11 mouse cellular contexts compared by ENCODE assay signal in genomic region chr10:99511514-99512237, GRCm38 (mm10).
DNase-seq lines count a peak whose midpoint lies in the region; ATAC-seq and TF ChIP-seq lines count a peak whose summit lies in the region.
"Had no signal": no experiment of that assay in that cellular context is flagged by ENCODE, and none has a peak within 500 bp of the region (broad histone marks: within the 10 kb centered on the region; RNA-seq: fewer than 3 reads in every experiment).

No protein-coding gene starts in this region.

- no peaks in the 10 kb centered on the region for H3K36me3 ChIP-seq in kidney, embryonic 14.5 days (ENCODE audit: control insufficient read depth, insufficient read depth, low read length)
- H3K36me3 ChIP-seq in lung, embryonic 16.5 days (ENCODE audit: control insufficient read depth, insufficient read depth, low read length) = no peaks in the 10 kb centered on the region
- H3K36me3 ChIP-seq in forebrain, postnatal 0 days (ENCODE audit: insufficient read depth) = no peaks in the 10 kb centered on the region
- H3K36me3 ChIP-seq: heart, embryonic 15.5 days; hindbrain, embryonic 13.5 days; neural tube, embryonic 15.5 days had no signal

- peak; percentile 6 to 16 for DNase-seq in urinary bladder, adult 18-20 months (ENCODE audit: low spot score in 2 of 2)
- no peak for DNase-seq in urinary bladder, postnatal 10 days (ENCODE audit: low spot score)
- no peak for DNase-seq in thymus, postnatal 0 days (ENCODE audit: low spot score)
- no peak for DNase-seq in retina, postnatal 1 day
- no peak for DNase-seq in forebrain, postnatal 0 days
- DNase-seq: gastrocnemius, postnatal 25 days had no signal

- TF ChIP-seq CTCF in forebrain, postnatal 0 days (IDR thresholded peaks at IDR 0.05; ENCODE audit: low read depth) = no peak

- no peaks in the 10 kb centered on the region for H3K9me3 ChIP-seq in kidney, embryonic 14.5 days (ENCODE audit: control insufficient read depth, low read length)
- no peaks in the 10 kb centered on the region for H3K9me3 ChIP-seq in lung, embryonic 16.5 days (ENCODE audit: control insufficient read depth, low read length)
- H3K9me3 ChIP-seq in forebrain, postnatal 0 days (ENCODE audit: low read length) = no peaks in the 10 kb centered on the region
- H3K9me3 ChIP-seq: heart, embryonic 15.5 days; hindbrain, embryonic 13.5 days; neural tube, embryonic 15.5 days had no signal

- H3K4me1 ChIP-seq in kidney, embryonic 14.5 days (ENCODE audit: control insufficient read depth, insufficient read depth, low read length) = no peaks in the 10 kb centered on the region
- no peaks in the 10 kb centered on the region for H3K4me1 ChIP-seq in lung, embryonic 16.5 days (replicated peaks; ENCODE audit: control insufficient read depth, insufficient read depth, low read length)
- no peaks in the 10 kb centered on the region for H3K4me1 ChIP-seq in forebrain, postnatal 0 days (ENCODE audit: insufficient read depth)
- H3K4me1 ChIP-seq: heart, embryonic 15.5 days; hindbrain, embryonic 13.5 days; neural tube, embryonic 15.5 days had no signal

- no peak overlapping the region; the same call in 1 of the 2 replicates for H3K4me2 ChIP-seq in kidney, embryonic 14.5 days (replicated peaks; ENCODE audit: low read depth, low read length)
- peak overlapping the region; percentile 36 for H3K4me2 ChIP-seq in lung, embryonic 16.5 days (ENCODE audit: low read depth, low read length)
- H3K4me2 ChIP-seq in forebrain, postnatal 0 days (ENCODE audit: low read depth) = no peak overlapping the region
- H3K4me2 ChIP-seq: heart, embryonic 15.5 days; hindbrain, embryonic 13.5 days; neural tube, embryonic 15.5 days had no signal

- ATAC-seq in kidney, embryonic 14.5 days (ENCODE audit: low FRiP score, low TSS enrichment) = peak; percentile 85
- ATAC-seq in lung, embryonic 16.5 days (ENCODE audit: low read depth) = peak; percentile 62; the same call in 1 of the 2 replicates
- no peak for ATAC-seq in forebrain, postnatal 0 days

- no peak overlapping the region for H3K4me3 ChIP-seq in kidney, embryonic 14.5 days (ENCODE audit: low read length)
- no peak overlapping the region for H3K4me3 ChIP-seq in lung, embryonic 16.5 days (ENCODE audit: low read length)
- H3K4me3 ChIP-seq in forebrain, postnatal 0 days (ENCODE audit: low read depth, low read length) = no peak overlapping the region
- H3K4me3 ChIP-seq: heart, embryonic 15.5 days; hindbrain, embryonic 13.5 days; neural tube, embryonic 15.5 days had no signal

- WGBS in kidney, embryonic 14.5 days = 59% methylated on average over 17 of the region's 17 CpGs
- 58% methylated on average over 17 of the region's 17 CpGs for WGBS in lung, embryonic 16.5 days
- WGBS in forebrain, postnatal 0 days = 83% methylated on average over 17 of the region's 17 CpGs

- no peak overlapping the region for H3K9ac ChIP-seq in kidney, embryonic 14.5 days (ENCODE audit: low read depth, low read length)
- no peak overlapping the region for H3K9ac ChIP-seq in lung, embryonic 16.5 days (ENCODE audit: low read length)
- no peak overlapping the region for H3K9ac ChIP-seq in forebrain, postnatal 0 days
- H3K9ac ChIP-seq: heart, embryonic 15.5 days; hindbrain, embryonic 13.5 days; neural tube, embryonic 15.5 days had no signal

- no peak overlapping the region for H3K27ac ChIP-seq in kidney, embryonic 14.5 days (ENCODE audit: low read depth, low read length)
- H3K27ac ChIP-seq in lung, embryonic 16.5 days (ENCODE audit: low read length) = no peak overlapping the region
- no peak overlapping the region for H3K27ac ChIP-seq in forebrain, postnatal 0 days (ENCODE audit: low read depth, low read length)
- H3K27ac ChIP-seq: heart, embryonic 15.5 days; hindbrain, embryonic 13.5 days; neural tube, embryonic 15.5 days had no signal

- no peaks in the 10 kb centered on the region for H3K27me3 ChIP-seq in kidney, embryonic 14.5 days (ENCODE audit: control insufficient read depth, insufficient read depth, low read length)
- H3K27me3 ChIP-seq in lung, embryonic 16.5 days (ENCODE audit: control insufficient read depth, insufficient read depth, low read depth, low read length) = no peaks in the 10 kb centered on the region
- no peaks in the 10 kb centered on the region for H3K27me3 ChIP-seq in forebrain, postnatal 0 days (ENCODE audit: insufficient read depth, low read length)
- H3K27me3 ChIP-seq: heart, embryonic 15.5 days; hindbrain, embryonic 13.5 days; neural tube, embryonic 15.5 days had no signal

Comparison
In these comparisons a context has a peak if more than half of its experiments do, and no peak if none do; other contexts are left out.
1. DNase-seq: peak in urinary bladder, adult 18-20 months (2 of 2); none in urinary bladder, postnatal 10 days (single experiment), thymus, postnatal 0 days (single experiment), retina, postnatal 1 day (single experiment) and forebrain, postnatal 0 days (single experiment).